Mouse (Mus musculus): ENCODE data around the gene Tfap4. TPM values are rescaled to one million over a fixed set of nuclear protein-coding genes. Genes with fewer than 3 reads are reported as not detected.

Tfap4 gene
- polyA plus RNA-seq, 1 experiment = 19.0 TPM

DNA sequence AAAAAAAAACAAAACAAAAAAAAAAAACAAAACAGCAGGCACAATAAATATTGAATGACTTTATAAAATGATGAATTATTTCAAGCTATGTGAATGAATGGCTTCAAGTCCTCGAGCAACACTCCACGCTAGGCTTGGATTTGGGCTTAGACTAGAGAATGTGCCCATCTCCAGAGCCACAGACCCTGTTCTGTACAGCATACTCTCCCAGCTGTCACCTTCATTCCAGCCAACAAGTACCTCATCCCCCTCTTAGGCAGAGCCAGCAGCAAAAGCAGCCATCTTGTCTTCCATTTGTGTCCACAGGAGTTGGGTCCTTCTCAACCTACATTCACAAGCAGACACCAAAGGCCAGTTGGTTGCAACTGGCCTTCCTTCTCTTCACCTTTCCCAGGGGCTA, 39.8 kb downstream of the Tfap4 start:
- no peak overlapping the region for H3K4me3 ChIP-seq (ENCODE audit: insufficient read depth, poor library complexity, severe bottlenecking)
- H3K27me3 ChIP-seq (ENCODE audit: control insufficient read depth, insufficient read depth, insufficient read length) = no peaks in the 10 kb centered on the region
- TF ChIP-seq MYOD1 (IDR thresholded peaks at IDR 0.05; ENCODE audit: control insufficient read depth, insufficient read length, low read depth) (no peak), CTCF (IDR thresholded peaks at IDR 0.05; ENCODE audit: control insufficient read depth, insufficient read depth, insufficient read length) (no peak), USF1 (IDR thresholded peaks at IDR 0.05; ENCODE audit: low read depth) (no peak), FOSL1 (IDR thresholded peaks at IDR 0.05; ENCODE audit: insufficient read depth, low read length, poor library complexity, severe bottlenecking) (no peak), CEBPB (IDR thresholded peaks at IDR 0.05; ENCODE audit: low read depth) (no peak), MAX (IDR thresholded peaks at IDR 0.05) (no peak), MYOG (IDR thresholded peaks at IDR 0.05; ENCODE audit: control insufficient read depth, extremely low read depth, insufficient read length) (no peak)
- no peaks in the 10 kb centered on the region for H3K79me3 ChIP-seq (ENCODE audit: low read depth)
- no peak overlapping the region for H3ac ChIP-seq (ENCODE audit: control insufficient read depth, insufficient read length, low read depth)
- H3K36me3 ChIP-seq (ENCODE audit: control insufficient read depth, insufficient read depth) = no peaks in the 10 kb centered on the region
- no peaks in the 10 kb centered on the region for H3K79me2 ChIP-seq (ENCODE audit: control insufficient read depth, insufficient read depth)

DNA sequence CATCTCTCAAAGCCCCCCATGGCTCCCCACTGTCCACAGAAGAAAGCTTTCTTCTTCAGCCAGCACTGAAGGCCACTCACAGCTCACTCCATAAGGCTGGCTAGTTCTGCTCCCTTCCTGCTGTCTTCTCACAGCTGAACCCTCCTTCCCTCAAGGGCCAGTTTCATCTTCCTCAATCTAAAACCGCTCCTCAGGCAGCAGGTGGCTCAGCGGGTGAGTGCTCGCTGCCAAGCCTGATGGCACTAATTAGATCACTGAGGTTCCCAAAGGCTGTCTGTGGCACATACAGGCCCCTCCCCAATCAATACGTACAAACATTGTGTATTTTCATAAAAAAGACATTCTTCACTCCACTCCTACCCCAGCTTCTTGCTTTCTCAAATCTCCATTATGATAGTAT, 40.5 kb downstream of the Tfap4 start:
- Histone ChIP-seq H3K79me3 (ENCODE audit: low read depth) (no peaks in the 10 kb centered on the region), H3K27me3 (ENCODE audit: control insufficient read depth, insufficient read depth, insufficient read length) (no peaks in the 10 kb centered on the region), H3K4me3 (ENCODE audit: insufficient read depth, poor library complexity, severe bottlenecking) (no peak overlapping the region), H3K79me2 (ENCODE audit: control insufficient read depth, insufficient read depth) (no peaks in the 10 kb centered on the region), H3K36me3 (ENCODE audit: control insufficient read depth, insufficient read depth) (no peaks in the 10 kb centered on the region), H3ac (ENCODE audit: control insufficient read depth, insufficient read length, low read depth) (no peak overlapping the region)
- TF ChIP-seq FOSL1 (IDR thresholded peaks at IDR 0.05; ENCODE audit: insufficient read depth, low read length, poor library complexity, severe bottlenecking) (no peak), USF1 (IDR thresholded peaks at IDR 0.05; ENCODE audit: low read depth) (no peak), MAX (IDR thresholded peaks at IDR 0.05) (no peak)

DNA sequence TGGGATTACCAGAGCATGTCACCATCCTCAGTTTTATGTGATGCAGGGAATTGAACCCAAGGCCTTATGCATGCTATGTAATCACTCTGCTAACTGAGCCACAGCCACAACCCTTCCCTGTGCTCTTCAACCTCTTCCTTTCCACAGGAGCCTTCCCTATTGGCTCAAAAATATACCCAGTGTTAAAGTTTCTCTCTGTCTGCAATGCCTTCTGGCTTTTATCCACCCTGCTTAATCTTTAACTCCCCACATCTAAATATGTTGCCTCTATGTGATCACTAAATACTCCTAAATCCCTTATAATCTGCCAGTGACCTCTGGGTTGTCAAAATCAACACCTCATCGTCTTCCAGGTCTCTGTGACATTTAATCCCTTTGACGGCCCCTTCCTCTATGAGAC, 41.7 kb downstream of the Tfap4 start:
- Histone ChIP-seq H3K27me3 (ENCODE audit: control insufficient read depth, insufficient read depth, insufficient read length) (no peaks in the 10 kb centered on the region), H3K4me3 (ENCODE audit: insufficient read depth, poor library complexity, severe bottlenecking) (no peak overlapping the region), H3K79me3 (ENCODE audit: low read depth) (no peaks in the 10 kb centered on the region), H3ac (ENCODE audit: control insufficient read depth, insufficient read length, low read depth) (no peak overlapping the region), H3K79me2 (ENCODE audit: control insufficient read depth, insufficient read depth) (no peaks in the 10 kb centered on the region), H3K36me3 (ENCODE audit: control insufficient read depth, insufficient read depth) (no peaks in the 10 kb centered on the region)
- TF ChIP-seq MYOD1 (IDR thresholded peaks at IDR 0.05; ENCODE audit: control insufficient read depth, insufficient read length, low read depth) (no peak), USF1 (IDR thresholded peaks at IDR 0.05; ENCODE audit: low read depth) (no peak), CEBPB (IDR thresholded peaks at IDR 0.05; ENCODE audit: low read depth) (no peak), CTCF (IDR thresholded peaks at IDR 0.05; ENCODE audit: control insufficient read depth, insufficient read depth, insufficient read length) (no peak), MAX (IDR thresholded peaks at IDR 0.05) (no peak), FOSL1 (IDR thresholded peaks at IDR 0.05; ENCODE audit: insufficient read depth, low read length, poor library complexity, severe bottlenecking) (no peak), MYOG (IDR thresholded peaks at IDR 0.05; ENCODE audit: control insufficient read depth, extremely low read depth, insufficient read length) (no peak)

DNA sequence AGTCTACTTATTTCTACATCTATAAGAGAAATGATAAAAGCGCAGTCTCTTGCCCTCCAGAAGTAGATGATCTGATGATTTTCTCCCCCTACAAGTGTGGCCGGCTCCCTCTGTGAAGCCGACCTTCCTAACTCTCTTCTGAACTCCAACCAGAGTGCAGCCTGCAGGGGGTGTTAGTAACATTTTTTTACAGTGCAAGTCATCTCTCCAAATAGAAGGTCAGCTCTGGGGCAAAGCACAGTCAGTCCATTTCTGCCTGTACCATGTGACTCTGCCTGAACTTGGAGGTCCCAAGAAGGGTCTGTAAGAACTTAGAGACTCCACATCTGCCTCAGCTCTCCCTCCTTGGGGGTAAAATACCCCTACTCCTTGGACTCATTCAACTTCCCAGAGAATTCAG, 45.3 kb downstream of the Tfap4 start:
- TF ChIP-seq USF1 (IDR thresholded peaks at IDR 0.05; ENCODE audit: low read depth) (no peak), CTCF (IDR thresholded peaks at IDR 0.05; ENCODE audit: control insufficient read depth, insufficient read depth, insufficient read length) (no peak), FOSL1 (IDR thresholded peaks at IDR 0.05; ENCODE audit: insufficient read depth, low read length, poor library complexity, severe bottlenecking) (no peak), CEBPB (IDR thresholded peaks at IDR 0.05; ENCODE audit: low read depth) (no peak), MYOG (IDR thresholded peaks at IDR 0.05; ENCODE audit: control insufficient read depth, extremely low read depth, insufficient read length) (no peak), MAX (IDR thresholded peaks at IDR 0.05) (no peak), MYOD1 (IDR thresholded peaks at IDR 0.05; ENCODE audit: control insufficient read depth, insufficient read length, low read depth) (no peak)
- Histone ChIP-seq H3K36me3 (ENCODE audit: control insufficient read depth, insufficient read depth) (no peaks in the 10 kb centered on the region), H3ac (ENCODE audit: control insufficient read depth, insufficient read length, low read depth) (no peak overlapping the region), H3K4me3 (ENCODE audit: insufficient read depth, poor library complexity, severe bottlenecking) (no peak overlapping the region), H3K27me3 (ENCODE audit: control insufficient read depth, insufficient read depth, insufficient read length) (no peaks in the 10 kb centered on the region), H3K79me3 (ENCODE audit: low read depth) (no peaks in the 10 kb centered on the region), H3K79me2 (ENCODE audit: control insufficient read depth, insufficient read depth) (no peaks in the 10 kb centered on the region)

DNA sequence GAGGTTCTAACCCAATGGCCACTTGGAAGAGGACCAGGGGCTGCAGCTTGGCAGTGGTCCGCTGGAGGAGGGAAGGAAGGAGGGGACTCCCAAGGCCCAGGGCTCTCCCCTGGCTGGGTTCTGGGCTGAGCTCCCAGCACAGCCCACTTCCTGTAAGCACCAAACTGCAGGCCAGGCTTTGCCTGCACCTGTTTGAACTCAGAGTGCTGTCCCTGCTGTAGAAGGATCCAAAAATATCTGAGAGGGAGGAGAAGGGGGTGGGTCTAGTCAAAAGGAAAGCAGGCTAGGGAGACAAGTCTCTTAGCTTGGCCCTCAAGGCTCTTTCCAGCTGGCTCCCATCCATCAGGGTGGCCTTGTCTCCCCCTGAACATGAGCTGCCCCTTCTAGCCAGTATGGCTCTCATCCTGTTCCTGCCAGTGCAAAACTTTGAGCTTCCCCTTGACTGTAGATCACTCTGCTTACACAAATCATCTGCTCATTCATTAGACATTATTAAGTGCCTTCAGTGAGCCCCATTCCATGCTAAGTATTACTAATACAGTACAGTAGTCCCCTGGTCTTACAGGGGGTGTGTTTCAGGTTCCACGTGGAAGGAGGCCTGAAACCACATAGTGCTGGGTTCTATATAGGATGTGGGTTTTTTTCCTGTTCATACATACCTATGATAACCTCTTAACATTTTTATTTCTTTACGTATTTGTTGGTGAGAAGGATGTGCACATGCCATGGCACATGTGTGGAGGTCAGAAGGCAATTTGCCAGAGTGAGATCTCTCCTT, 46.8 kb downstream of the Tfap4 start:
- Histone ChIP-seq H3ac (ENCODE audit: control insufficient read depth, insufficient read length, low read depth) (no peak overlapping the region), H3K79me2 (ENCODE audit: control insufficient read depth, insufficient read depth) (no peaks in the 10 kb centered on the region), H3K79me3 (ENCODE audit: low read depth) (no peaks in the 10 kb centered on the region), H3K36me3 (ENCODE audit: control insufficient read depth, insufficient read depth) (no peaks in the 10 kb centered on the region), H3K27me3 (ENCODE audit: control insufficient read depth, insufficient read depth, insufficient read length) (no peaks in the 10 kb centered on the region), H3K4me3 (ENCODE audit: insufficient read depth, poor library complexity, severe bottlenecking) (no peak overlapping the region)
- TF ChIP-seq CTCF (IDR thresholded peaks at IDR 0.05; ENCODE audit: control insufficient read depth, insufficient read depth, insufficient read length) (no peak), MYOG (IDR thresholded peaks at IDR 0.05; ENCODE audit: control insufficient read depth, extremely low read depth, insufficient read length) (no peak)

DNA sequence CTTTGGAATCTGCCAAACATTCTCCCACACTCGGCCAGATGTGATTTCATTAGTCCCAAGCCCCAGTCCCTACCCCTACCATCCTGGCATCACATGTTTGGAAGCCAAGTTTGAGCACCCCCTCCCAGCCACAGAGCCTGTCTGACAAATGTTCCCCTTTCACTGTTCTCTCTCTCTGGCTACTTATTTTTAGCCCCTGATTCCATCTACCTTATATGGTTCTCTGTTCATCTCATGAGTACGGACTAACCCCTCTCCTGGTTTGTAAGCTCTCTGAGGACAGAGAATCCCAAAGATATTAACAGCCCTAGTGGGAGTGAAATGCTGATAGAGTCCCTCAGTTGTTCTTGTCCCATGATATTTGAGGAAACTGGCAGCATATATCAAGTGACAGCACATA, 48.3 kb downstream of the Tfap4 start:
- Histone ChIP-seq H3K36me3 (ENCODE audit: control insufficient read depth, insufficient read depth) (no peaks in the 10 kb centered on the region), H3ac (ENCODE audit: control insufficient read depth, insufficient read length, low read depth) (no peak overlapping the region), H3K27me3 (ENCODE audit: control insufficient read depth, insufficient read depth, insufficient read length) (no peaks in the 10 kb centered on the region), H3K79me3 (ENCODE audit: low read depth) (no peaks in the 10 kb centered on the region), H3K79me2 (ENCODE audit: control insufficient read depth, insufficient read depth) (no peaks in the 10 kb centered on the region), H3K4me3 (ENCODE audit: insufficient read depth, poor library complexity, severe bottlenecking) (no peak overlapping the region)
- TF ChIP-seq MYOG (IDR thresholded peaks at IDR 0.05; ENCODE audit: control insufficient read depth, extremely low read depth, insufficient read length) (no peak), FOSL1 (IDR thresholded peaks at IDR 0.05; ENCODE audit: insufficient read depth, low read length, poor library complexity, severe bottlenecking) (no peak), MAX (IDR thresholded peaks at IDR 0.05) (no peak), MYOD1 (IDR thresholded peaks at IDR 0.05; ENCODE audit: control insufficient read depth, insufficient read length, low read depth) (no peak), CTCF (IDR thresholded peaks at IDR 0.05; ENCODE audit: control insufficient read depth, insufficient read depth, insufficient read length) (no peak), USF1 (IDR thresholded peaks at IDR 0.05; ENCODE audit: low read depth) (no peak), CEBPB (IDR thresholded peaks at IDR 0.05; ENCODE audit: low read depth) (no peak)

Measured in C2C12 (cell line).